ENCODE assay signal across 17 mouse cellular contexts in genomic region chr13:97676536-97677048, GRCm38 (mm10).
A peak's percentile ranks its signal among the peaks of the same experiment; 100 is the strongest.
DNase-seq lines count a peak whose midpoint lies in the region; ATAC-seq and TF ChIP-seq lines count a peak whose summit lies in the region.
"Had no signal": no experiment of that assay in that cellular context is flagged by ENCODE, and none has a peak within 500 bp of the region (broad histone marks: within the 10 kb centered on the region; RNA-seq: fewer than 3 reads in every experiment).

No protein-coding gene starts in this region.

- no peak for TF ChIP-seq EP300 in stomach, postnatal 0 days (optimal IDR thresholded peaks at IDR 0.05)

- no peak for ATAC-seq in heart, embryonic 13.5 days (ENCODE audit: extremely low read depth, insufficient number of reproducible peaks, low FRiP score, low TSS enrichment)
- no peak for ATAC-seq in stomach, postnatal 0 days (ENCODE audit: low FRiP score, low TSS enrichment)
- ATAC-seq: forebrain, embryonic 16.5 days; intestine, embryonic 15.5 days; lung, postnatal 0 days; midbrain, embryonic 16.5 days had no signal

- no peak overlapping the region for H3K9ac ChIP-seq in heart, embryonic 13.5 days
- H3K9ac ChIP-seq in stomach, postnatal 0 days (ENCODE audit: low read length), result no peak overlapping the region
- H3K9ac ChIP-seq: hindbrain, embryonic 13.5 days; intestine, embryonic 15.5 days had no signal

- DNase-seq in gastrocnemius, adult 18-20 months (ENCODE audit: low spot score), result peak; percentile 47
- DNase-seq in gastrocnemius, postnatal 10 days, result no peak
- DNase-seq in urinary bladder, postnatal 4 days (ENCODE audit: low spot score in 2 of 2), result peak; percentile 24 to 49
- DNase-seq in urinary bladder, postnatal 10 days (ENCODE audit: low spot score), result no peak
- DNase-seq in stomach, postnatal 0 days (ENCODE audit: low spot score), result no peak
- no peak for DNase-seq in spleen, adult 18-20 months
- DNase-seq: cerebellum, adult 2 months; layer of hippocampus, adult 9-11 months; right cerebral cortex, postnatal 4 days had no signal

- TF ChIP-seq CTCF in stomach, postnatal 0 days (IDR thresholded peaks at IDR 0.05; ENCODE audit: low read depth), result no peak

- 39% methylated on average over 8 of the region's 8 CpGs for WGBS in heart, embryonic 13.5 days
- 35% methylated on average over 8 of the region's 8 CpGs for WGBS in stomach, postnatal 0 days

- H3K4me1 ChIP-seq in heart, embryonic 13.5 days, result peaks cover 18% of the 10 kb centered on the region
- H3K4me1 ChIP-seq in stomach, postnatal 0 days (replicated peaks; ENCODE audit: control insufficient read depth, insufficient read depth), result no peaks in the 10 kb centered on the region

- no peak overlapping the region for H3K4me3 ChIP-seq in heart, embryonic 13.5 days
- no peak overlapping the region for H3K4me3 ChIP-seq in stomach, postnatal 0 days (ENCODE audit: low read depth, low read length)
- H3K4me3 ChIP-seq: hindbrain, embryonic 13.5 days; intestine, embryonic 15.5 days; megakaryocyte, embryonic 14.5 days had no signal

- no peaks in the 10 kb centered on the region for H3K36me3 ChIP-seq in heart, embryonic 13.5 days
- H3K36me3 ChIP-seq in stomach, postnatal 0 days (ENCODE audit: control insufficient read depth, insufficient read depth, low read length), result no peaks in the 10 kb centered on the region
- H3K36me3 ChIP-seq: hindbrain, embryonic 13.5 days; intestine, embryonic 15.5 days had no signal

- H3K27ac ChIP-seq in heart, embryonic 13.5 days (replicated peaks), result peak overlapping the region; percentile 46; the same call in 1 of the 2 replicates
- H3K27ac ChIP-seq in stomach, postnatal 0 days (replicated peaks), result no peak overlapping the region
- H3K27ac ChIP-seq: hindbrain, embryonic 13.5 days; intestine, embryonic 15.5 days had no signal

- no peaks in the 10 kb centered on the region for H3K9me3 ChIP-seq in heart, embryonic 13.5 days
- H3K9me3 ChIP-seq in stomach, postnatal 0 days (ENCODE audit: control insufficient read depth, low read length), result no peaks in the 10 kb centered on the region
- H3K9me3 ChIP-seq: hindbrain, embryonic 13.5 days; intestine, embryonic 15.5 days; megakaryocyte, embryonic 14.5 days had no signal

- no peak overlapping the region for H3K4me2 ChIP-seq in heart, embryonic 13.5 days
- no peak overlapping the region for H3K4me2 ChIP-seq in stomach, postnatal 0 days (replicated peaks; ENCODE audit: low read depth)
- H3K4me2 ChIP-seq: hindbrain, embryonic 13.5 days; intestine, embryonic 15.5 days; liver, embryonic 11.5 days had no signal

- H3K27me3 ChIP-seq in heart, embryonic 13.5 days (replicated peaks), result 0 out of 2 replicates have a peak, but pooled peaks cover 4% of the 10 kb centered on the region
- H3K27me3 ChIP-seq in stomach, postnatal 0 days (ENCODE audit: control insufficient read depth, insufficient read depth, low read length), result no peaks in the 10 kb centered on the region
- H3K27me3 ChIP-seq: intestine, embryonic 15.5 days had no signal

Comparison
In these comparisons a context has a peak if more than half of its experiments do, and no peak if none do; other contexts are left out.
1. DNase-seq: peak in gastrocnemius, adult 18-20 months (single experiment) and urinary bladder, postnatal 4 days (2 of 2); none in gastrocnemius, postnatal 10 days (single experiment), urinary bladder, postnatal 10 days (single experiment), stomach, postnatal 0 days (single experiment) and spleen, adult 18-20 months (0 of 2).